Mouse (Mus musculus): ENCODE results near the gene Nodal. TPM values are rescaled to one million over a fixed set of nuclear protein-coding genes. Genes with fewer than 3 reads are reported as not detected.

Gene Nodal
- total RNA-seq, 4 experiments from 2014 or later = 0.12 to 0.24 (median 0.13) TPM; not detected in 1

GRCm38 (mm10) chr10:61394476-61395136 is 23.2 kb upstream of the Nodal start:
- no peak for DNase-seq (ENCODE audit: low spot score in 2 of 2)

- DNase-seq (ENCODE audit: low spot score in 2 of 2) = no peak
Measured at GRCm38 (mm10) chr10:61398125-61398524, 19.6 kb upstream of the Nodal start.

DNA sequence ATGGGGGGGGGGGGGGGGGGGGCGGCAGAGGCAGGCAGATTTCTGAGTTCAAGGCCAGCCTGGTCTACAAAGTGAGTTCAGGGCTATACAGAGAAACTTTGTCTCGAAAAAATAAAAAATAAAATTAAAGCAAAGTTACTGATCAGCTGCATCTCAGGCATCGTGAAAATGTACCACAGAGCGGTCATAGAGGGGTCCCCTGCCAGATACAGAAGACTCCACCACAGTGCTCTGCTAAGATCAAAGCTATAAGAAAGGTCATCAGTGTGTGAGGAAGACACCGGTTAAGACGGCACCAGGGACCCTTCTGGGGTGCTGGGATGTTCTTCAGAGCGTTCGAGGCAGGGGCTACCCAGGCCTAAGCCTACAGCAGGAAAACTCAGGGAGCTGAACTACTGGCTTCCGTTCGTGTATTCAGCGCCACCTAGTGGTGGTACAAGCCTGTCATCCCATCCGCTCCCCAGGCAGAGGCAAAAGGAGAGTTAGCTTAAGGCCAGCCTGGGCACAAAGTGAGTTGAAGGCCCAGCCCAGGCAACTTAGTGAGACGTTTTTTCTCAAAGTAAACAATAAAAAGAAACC is 18.5 kb upstream of the Nodal start:
- DNase-seq (ENCODE audit: low spot score in 2 of 2) = peak; percentile 44 to 59

- DNase-seq (ENCODE audit: low spot score in 2 of 2) = no peak
Measured at GRCm38 (mm10) chr10:61400407-61400806, 17.4 kb upstream of the Nodal start.

DNA sequence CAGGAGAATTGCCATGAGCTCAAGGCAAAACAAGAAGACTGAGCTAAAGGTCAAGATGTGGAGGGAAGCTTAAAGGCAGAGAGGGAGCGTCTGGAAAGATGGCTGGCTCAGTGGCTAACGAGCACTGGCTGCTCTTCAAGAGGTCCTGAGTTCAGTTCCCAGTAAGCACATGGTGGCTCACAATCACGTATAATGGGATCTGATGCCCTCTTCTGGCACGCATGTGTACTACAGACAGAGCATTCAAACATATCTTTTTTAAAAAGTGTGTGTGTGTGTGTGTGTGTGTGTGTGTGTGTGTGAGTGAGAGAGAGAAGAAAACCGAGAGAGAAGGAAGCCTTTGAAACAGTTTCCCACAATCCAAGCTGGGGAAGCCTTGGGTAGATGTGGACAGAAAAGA is 15.3 kb upstream of the Nodal start:
- no peak for DNase-seq (ENCODE audit: low spot score in 2 of 2)

DNA sequence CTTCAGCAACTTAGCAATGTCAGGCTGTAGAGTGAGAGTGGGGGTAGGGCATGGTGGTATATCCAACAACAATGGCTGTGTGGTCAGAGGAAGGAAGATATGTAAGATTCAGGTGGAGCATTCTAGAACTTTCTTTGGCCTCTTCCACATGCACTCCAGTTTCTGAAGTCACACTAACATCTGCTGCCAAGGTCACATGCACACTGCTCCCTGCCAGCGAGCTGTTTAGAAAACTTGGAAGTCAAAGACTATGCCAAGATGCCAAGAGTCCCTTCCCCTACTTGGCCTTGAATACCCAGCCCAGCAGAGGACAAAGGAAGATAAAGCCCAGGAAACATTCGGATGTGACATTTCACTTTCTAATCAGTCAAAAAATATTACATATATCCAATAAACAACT is 14.9 kb upstream of the Nodal start:
- no peak for DNase-seq (ENCODE audit: low spot score in 2 of 2)

DNA sequence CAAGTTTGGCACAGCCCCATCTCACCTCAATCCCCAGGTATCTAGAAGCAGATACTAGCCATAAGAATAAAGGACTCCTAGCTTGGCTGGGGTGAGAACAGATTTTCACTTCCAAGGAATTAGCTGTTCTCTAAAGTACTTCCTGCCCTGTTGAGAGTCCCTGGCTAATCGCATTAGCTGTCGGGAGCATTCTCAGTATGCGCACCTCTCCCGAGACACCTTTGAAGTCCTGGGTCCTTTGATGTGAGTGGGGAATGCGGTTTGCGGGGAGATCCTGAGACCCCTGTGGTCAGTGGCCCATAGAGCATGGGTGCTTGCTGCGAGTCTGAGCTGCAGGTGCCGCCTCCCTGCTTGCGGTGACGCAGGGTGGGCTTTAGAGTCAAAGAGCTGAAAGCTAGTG is 11.8 kb upstream of the Nodal start:
- no peak for DNase-seq (ENCODE audit: low spot score in 2 of 2)

DNA sequence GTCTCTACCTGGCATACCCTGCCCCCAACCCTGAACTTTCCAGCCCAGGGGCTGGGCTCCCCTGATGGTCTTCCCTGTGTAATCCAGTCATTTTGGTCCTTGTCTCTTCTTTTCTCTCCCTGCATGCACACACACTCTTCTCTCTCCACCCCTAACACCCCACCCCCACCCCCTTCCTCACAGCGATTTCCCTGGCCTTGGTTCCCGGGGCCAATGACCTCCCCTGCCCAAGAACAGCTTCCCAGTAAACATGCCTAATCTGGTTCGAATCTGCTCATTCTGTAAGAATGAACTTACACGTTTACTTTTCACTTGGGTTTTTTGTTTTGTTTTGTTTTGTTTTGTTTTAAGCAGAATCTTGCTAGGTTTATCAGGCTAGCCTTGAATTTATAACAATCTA is 8.0 kb upstream of the Nodal start:
- no peak for DNase-seq (ENCODE audit: low spot score in 2 of 2)

- no peak for DNase-seq (ENCODE audit: low spot score in 2 of 2)
Measured at GRCm38 (mm10) chr10:61410193-61410592, 7.6 kb upstream of the Nodal start.

DNA sequence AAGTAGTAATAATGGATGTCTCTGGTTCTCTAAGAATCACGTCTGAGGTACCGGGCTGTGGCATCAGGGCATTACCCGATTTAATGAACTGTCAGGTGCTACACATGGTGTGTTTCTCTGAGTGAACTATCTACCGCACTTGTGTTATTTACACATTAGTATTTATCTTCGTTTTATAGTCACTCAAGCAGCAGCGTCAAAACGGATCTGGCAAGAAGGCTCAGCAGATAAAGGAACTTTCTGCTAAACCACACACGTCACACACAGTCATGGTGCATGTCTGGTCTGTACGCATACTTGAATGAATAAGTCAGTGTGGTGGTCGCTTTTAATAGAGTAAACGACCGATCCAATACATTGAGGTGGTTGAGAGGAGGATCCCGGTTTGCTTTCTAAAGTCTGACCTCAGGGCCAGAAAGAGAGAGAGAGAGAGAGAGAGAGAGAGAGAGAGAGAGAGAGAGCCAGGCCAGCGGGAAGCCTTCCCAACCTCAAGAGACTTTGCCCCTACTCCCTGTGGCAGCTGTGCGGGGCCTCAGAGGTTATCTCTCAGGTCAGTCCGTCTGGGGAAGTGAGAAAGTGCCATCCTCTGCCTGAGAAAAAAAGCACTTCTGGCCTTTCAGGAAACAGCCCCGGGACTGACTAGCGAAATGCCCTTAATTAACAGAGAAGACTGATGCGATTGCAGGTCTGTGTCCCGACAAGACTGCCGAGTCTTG is 4.7 kb upstream of the Nodal start:
- DNase-seq (ENCODE audit: low spot score in 2 of 2) = no peak

DNA sequence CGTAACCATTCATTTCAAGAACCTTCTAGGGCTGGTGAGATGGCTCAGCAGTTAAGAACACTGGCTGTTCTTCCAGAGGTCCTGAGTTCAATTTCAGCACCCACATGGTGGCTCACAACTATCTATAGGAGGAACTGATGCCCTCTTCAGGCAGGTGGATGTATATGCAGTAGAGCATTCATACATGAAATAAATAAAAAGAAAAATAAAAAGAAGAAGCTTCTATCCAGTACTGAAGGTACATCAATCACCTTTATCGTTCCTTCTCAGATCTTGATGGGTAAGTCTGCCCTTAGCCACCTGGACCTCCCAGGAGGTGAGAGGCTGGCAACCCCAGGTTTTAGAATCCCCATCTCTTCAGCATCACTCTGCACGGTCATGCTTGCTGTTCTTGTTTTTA is 2.5 kb upstream of the Nodal start:
- no peak for DNase-seq (ENCODE audit: low spot score in 2 of 2)

DNA sequence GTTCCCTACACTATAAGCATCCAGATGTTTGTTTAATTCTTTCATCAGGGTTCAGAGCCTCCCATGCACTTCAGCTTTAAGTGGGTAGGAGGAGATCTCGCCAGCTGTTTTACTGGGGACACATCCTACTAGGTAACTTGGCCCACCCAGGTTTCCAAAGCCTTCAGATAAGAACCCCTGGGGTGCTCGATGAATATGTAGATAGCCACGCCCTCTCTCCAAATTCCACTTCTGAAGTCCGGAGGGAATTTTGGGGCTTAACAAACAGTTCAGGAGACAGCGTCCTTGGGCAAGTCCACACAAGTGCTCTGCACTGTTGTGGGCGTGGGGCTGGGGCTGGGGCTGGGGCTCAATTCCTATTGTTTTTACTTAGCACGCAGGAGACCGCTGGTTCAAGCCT is 1.9 kb upstream of the Nodal start:
- no peak for DNase-seq (ENCODE audit: low spot score in 2 of 2)

- DNase-seq (ENCODE audit: low spot score in 2 of 2) = no peak
Measured at GRCm38 (mm10) chr10:61416561-61416960, 1.2 kb upstream of the Nodal start.

- no peak for DNase-seq (ENCODE audit: low spot score in 2 of 2)
Measured at GRCm38 (mm10) chr10:61417046-61417445, 726 bp upstream of the Nodal start.

- DNase-seq (ENCODE audit: low spot score in 2 of 2) = no peak
Measured at GRCm38 (mm10) chr10:61418131-61418900, 544 bp downstream of the Nodal start.

GRCm38 (mm10) chr10:61419146-61419545 is 1.4 kb downstream of the Nodal start:
- DNase-seq (ENCODE audit: low spot score in 2 of 2) = no peak

DNA sequence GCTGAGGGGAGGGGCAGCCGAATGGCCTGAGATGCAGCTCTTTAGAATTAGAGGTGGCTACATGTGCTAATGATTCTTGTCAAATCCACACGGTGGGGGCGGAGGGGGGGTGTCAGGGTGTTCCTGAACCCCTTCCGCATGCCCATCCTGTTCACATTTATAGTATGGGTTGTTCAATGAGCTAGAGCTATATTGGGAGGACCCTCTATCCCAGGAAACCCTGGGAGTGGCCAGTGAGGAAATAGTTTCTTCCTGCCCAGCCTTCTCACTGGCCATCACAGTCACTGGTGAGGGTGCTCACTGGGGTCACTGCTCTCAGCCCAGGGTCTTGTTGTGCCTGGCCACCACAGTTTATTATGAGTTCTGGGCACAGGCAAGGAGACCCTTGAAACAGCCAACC is 2.2 kb downstream of the Nodal start:
- no peak for DNase-seq (ENCODE audit: low spot score in 2 of 2)

DNA sequence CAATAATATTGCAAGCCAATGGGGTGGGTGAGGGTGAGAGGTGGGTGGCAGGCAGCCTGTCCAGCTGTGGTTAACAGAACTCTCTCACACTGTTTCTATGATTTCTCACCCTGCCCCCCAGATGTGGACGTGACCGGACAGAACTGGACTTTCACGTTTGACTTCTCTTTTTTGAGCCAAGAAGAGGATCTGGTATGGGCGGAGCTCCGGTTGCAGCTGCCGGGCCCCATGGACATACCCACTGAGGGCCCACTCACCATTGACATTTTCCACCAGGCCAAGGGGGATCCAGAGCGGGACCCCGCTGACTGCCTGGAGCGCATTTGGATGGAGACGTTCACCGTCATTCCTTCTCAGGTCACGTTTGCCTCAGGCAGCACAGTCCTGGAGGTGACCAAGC is 5.1 kb downstream of the Nodal start:
- no peak for DNase-seq (ENCODE audit: low spot score in 2 of 2)

DNA sequence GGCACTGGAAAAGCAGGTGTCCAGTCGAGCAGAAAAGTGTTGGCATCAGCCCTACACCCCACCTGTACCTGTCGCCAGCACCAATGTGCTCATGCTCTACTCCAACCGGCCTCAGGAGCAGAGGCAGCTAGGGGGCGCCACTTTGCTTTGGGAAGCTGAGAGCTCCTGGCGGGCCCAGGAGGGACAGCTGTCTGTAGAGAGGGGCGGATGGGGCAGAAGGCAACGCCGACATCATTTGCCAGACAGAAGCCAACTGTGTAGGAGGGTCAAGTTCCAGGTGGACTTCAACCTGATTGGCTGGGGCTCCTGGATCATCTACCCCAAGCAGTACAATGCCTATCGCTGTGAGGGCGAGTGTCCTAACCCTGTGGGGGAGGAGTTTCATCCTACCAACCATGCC is 5.5 kb downstream of the Nodal start:
- peak; percentile 38 to 55 for DNase-seq (ENCODE audit: low spot score in 2 of 2)

DNA sequence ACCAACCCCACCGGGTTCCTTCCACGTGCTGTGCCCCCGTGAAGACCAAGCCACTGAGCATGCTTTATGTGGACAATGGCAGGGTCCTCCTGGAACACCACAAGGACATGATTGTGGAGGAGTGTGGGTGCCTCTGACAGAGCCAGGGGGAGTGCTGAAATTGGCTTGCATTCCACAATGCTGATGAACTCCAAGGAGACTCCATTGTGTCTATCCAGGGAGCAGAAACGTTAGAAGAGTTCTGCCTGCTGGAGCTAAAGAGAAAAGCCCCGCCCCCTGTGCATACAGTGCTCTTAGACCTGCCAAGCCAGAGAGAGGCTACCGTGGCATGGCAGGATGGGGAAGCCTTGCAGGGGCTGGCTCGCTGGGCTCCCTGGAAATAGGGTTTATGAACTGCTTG is 6.7 kb downstream of the Nodal start:
- DNase-seq (ENCODE audit: low spot score in 2 of 2) = no peak

- no peak for DNase-seq (ENCODE audit: low spot score in 2 of 2)
Measured at GRCm38 (mm10) chr10:61425047-61425446, 7.3 kb downstream of the Nodal start.

GRCm38 (mm10) chr10:61426251-61426757 is 8.5 kb downstream of the Nodal start:
- DNase-seq (ENCODE audit: low spot score in 2 of 2) = no peak

Data from gastrocnemius, adult 8-10 months (tissue).